13 mouse cellular contexts compared by ENCODE assay signal in genomic region chr5:144491308-144491707, GRCm38 (mm10). TPM values are rescaled to one million over a fixed set of nuclear protein-coding genes. Genes with fewer than 3 reads are reported as not detected.
DNase-seq lines count a peak whose midpoint lies in the region; ATAC-seq and TF ChIP-seq lines count a peak whose summit lies in the region.
"Had no signal": no experiment of that assay in that cellular context is flagged by ENCODE, and none has a peak within 500 bp of the region (broad histone marks: within the 10 kb centered on the region; RNA-seq: fewer than 3 reads in every experiment).

No protein-coding gene starts in this region.

- H3K4me1 ChIP-seq in liver, adult 2 months (ENCODE audit: control insufficient read depth, insufficient read depth, low read length) = no peaks in the 10 kb centered on the region
- H3K4me1 ChIP-seq in liver, embryonic 12.5 days = no peaks in the 10 kb centered on the region
- H3K4me1 ChIP-seq in limb, embryonic 11.5 days (ENCODE audit: control insufficient read depth, insufficient read depth, low read length) = no peaks in the 10 kb centered on the region
- H3K4me1 ChIP-seq: embryonic facial prominence, embryonic 12.5 days; forebrain, embryonic 15.5 days had no signal

- 0 out of 2 replicates have a peak, but pooled peaks cover 5% of the 10 kb centered on the region for H3K27me3 ChIP-seq in liver, adult 2 months (ENCODE audit: control insufficient read depth, insufficient read depth, low read length)
- no peaks in the 10 kb centered on the region for H3K27me3 ChIP-seq in liver, embryonic 12.5 days (replicated peaks)
- no peaks in the 10 kb centered on the region for H3K27me3 ChIP-seq in limb, embryonic 11.5 days (ENCODE audit: control insufficient read depth, insufficient read depth, low read length)
- H3K27me3 ChIP-seq: embryonic facial prominence, embryonic 12.5 days; forebrain, embryonic 15.5 days had no signal

- H3K27ac ChIP-seq in liver, adult 2 months (replicated peaks; ENCODE audit: insufficient read depth, low read depth, low read length) = no peak overlapping the region
- no peak overlapping the region for H3K27ac ChIP-seq in liver, embryonic 12.5 days
- H3K27ac ChIP-seq in limb, embryonic 11.5 days (replicated peaks; ENCODE audit: low read depth, low read length) = no peak overlapping the region
- H3K27ac ChIP-seq: embryonic facial prominence, embryonic 12.5 days; forebrain, embryonic 15.5 days had no signal

- H3K4me2 ChIP-seq in liver, embryonic 12.5 days = no peak overlapping the region
- H3K4me2 ChIP-seq in limb, embryonic 11.5 days (ENCODE audit: low read depth, severe bottlenecking) = no peak overlapping the region
- H3K4me2 ChIP-seq: embryonic facial prominence, embryonic 12.5 days; forebrain, embryonic 15.5 days had no signal

- no peak overlapping the region for H3K4me3 ChIP-seq in liver, adult 2 months (ENCODE audit: insufficient read depth, low read depth, low read length)
- no peak overlapping the region for H3K4me3 ChIP-seq in liver, embryonic 12.5 days
- H3K4me3 ChIP-seq in limb, embryonic 11.5 days (ENCODE audit: low read depth, low read length) = no peak overlapping the region
- H3K4me3 ChIP-seq: embryonic facial prominence, embryonic 12.5 days; forebrain, embryonic 15.5 days had no signal

- no peaks in the 10 kb centered on the region for H3K79me2 ChIP-seq in liver, adult 2 months (ENCODE audit: control insufficient read depth, insufficient read depth, low read length)

- peak; percentile 26 to 73 for DNase-seq in adrenal gland, adult (ENCODE audit: inconsistent age in 2 of 2, low spot score in 1 of 2)
- DNase-seq in adrenal gland, postnatal 4 days (ENCODE audit: low spot score in 2 of 2) = no peak
- peak; percentile 3 for DNase-seq in liver, adult 2 months (ENCODE audit: extremely low read depth, low read depth, low spot score)
- peak; percentile 31 for DNase-seq in adipocyte (ENCODE audit: low spot score)
- DNase-seq in limb, embryonic 11.5 days (ENCODE audit: low spot score) = peak; percentile 61
- DNase-seq in layer of hippocampus, adult 9-10 months (ENCODE audit: low spot score) = no peak
- DNase-seq in layer of hippocampus, adult 11-12 months (ENCODE audit: low spot score) = no peak
- DNase-seq: lung, postnatal 4 days; thymus, postnatal 25 days had no signal

- H3K9me3 ChIP-seq in liver, embryonic 12.5 days (replicated peaks) = 0 out of 2 replicates have a peak, but pooled peaks cover 10% of the 10 kb centered on the region
- H3K9me3 ChIP-seq in limb, embryonic 11.5 days (ENCODE audit: control insufficient read depth, low read length) = no peaks in the 10 kb centered on the region
- H3K9me3 ChIP-seq: embryonic facial prominence, embryonic 12.5 days; forebrain, embryonic 15.5 days had no signal

- TF ChIP-seq CTCF in liver, adult 2 months (IDR thresholded peaks at IDR 0.05; ENCODE audit: low read depth, low read length) = no peak

- ATAC-seq in liver, embryonic 12.5 days = no peak
- ATAC-seq in limb, embryonic 11.5 days (ENCODE audit: insufficient number of reproducible peaks, low FRiP score, low TSS enrichment, low read depth) = no peak
- ATAC-seq: forebrain, embryonic 15.5 days had no signal

- H3K36me3 ChIP-seq in liver, adult 2 months (ENCODE audit: control insufficient read depth, insufficient read depth, low read length) = no peaks in the 10 kb centered on the region
- H3K36me3 ChIP-seq in liver, embryonic 12.5 days = no peaks in the 10 kb centered on the region
- H3K36me3 ChIP-seq in limb, embryonic 11.5 days (ENCODE audit: control insufficient read depth, insufficient read depth, low read length) = no peaks in the 10 kb centered on the region
- H3K36me3 ChIP-seq: embryonic facial prominence, embryonic 12.5 days; forebrain, embryonic 15.5 days had no signal

- WGBS in liver, adult 2 months = 13% methylated on average over 6 of the region's 6 CpGs
- WGBS in liver, embryonic 12.5 days (ENCODE audit: insufficient replicate concordance) = 12% methylated on average over 6 of the region's 6 CpGs
- WGBS in limb, embryonic 11.5 days = 16% methylated on average over 6 of the region's 6 CpGs

- no peak for TF ChIP-seq POLR2A in liver, adult 2 months (IDR thresholded peaks at IDR 0.05; ENCODE audit: extremely low read depth, insufficient read depth, low read length)

- no peak overlapping the region for H3K9ac ChIP-seq in liver, adult 2 months (ENCODE audit: low read depth, low read length)
- H3K9ac ChIP-seq in liver, embryonic 12.5 days = no peak overlapping the region
- no peak overlapping the region for H3K9ac ChIP-seq in limb, embryonic 11.5 days (ENCODE audit: low read length)
- H3K9ac ChIP-seq: embryonic facial prominence, embryonic 12.5 days; forebrain, embryonic 15.5 days had no signal

RNA-seq across cellular contexts. Expression of gene Nptx2, which starts 54.4 kb away (rescaled TPM):
- total RNA-seq in adrenal gland, postnatal 4 days (2021) = 1 to 10 TPM; 1.8 to 1.9 TPM
- 0.09 TPM in 1 of 2 replicates, not detected in the other for total RNA-seq in liver, adult 2 months (2014; rRNA removed)
- polyA plus RNA-seq in liver, adult 2 months (2012; rRNA removed) = 0.05 TPM in 1 of 2 replicates, not detected in the other
- 0.06 TPM in 1 of 2 replicates, not detected in the other for polyA plus RNA-seq in liver, embryonic 12.5 days (2016; fragmentation: Nextera tagmentation; extraction: Ambion mirVana)
- polyA plus RNA-seq in limb, embryonic 11.5 days (2014; fragmentation: Nextera tagmentation; extraction: Ambion mirVana) = 0.17 and 0.23 TPM in 2 replicates
- total RNA-seq: granulocyte monocyte progenitor cell, adult 5-6 weeks had no signal

Comparison
In these comparisons a context has a peak if more than half of its experiments do, and no peak if none do; other contexts are left out.
1. DNase-seq: peak in adrenal gland, adult (2 of 2), liver, adult 2 months (single experiment), adipocyte (single experiment) and limb, embryonic 11.5 days (single experiment); none in adrenal gland, postnatal 4 days (0 of 2), layer of hippocampus, adult 9-10 months (single experiment) and layer of hippocampus, adult 11-12 months (single experiment).